Mouse (Mus musculus) heart, postnatal 10 days (tissue): Measurements from ENCODE around the gene Kcnh4. TPM values are rescaled to one million over a fixed set of nuclear protein-coding genes. Genes with fewer than 3 reads are reported as not detected.
A peak's percentile ranks its signal among the peaks of the same experiment; 100 is the strongest.

ENCODE experiments used
- DNase-seq, 2 experiments: peaks; one replicate each; pipeline ENCODE4 v3.0.0; 2021
- intact Hi-C: fragments of 180-260 bp; cut with DNase I; formaldehyde crosslinking; loops from one replicate; pipeline ENCODE4 v1.15.1; 2025
- total RNA-seq, 2 experiments: library from RNA; stranded (reverse); gene quantifications; 2 replicates each; pipeline ENCODE4 v1.2.3; 2021

Gene Kcnh4
- total RNA-seq, 2 experiments from 2014 or later, result not detected

GRCm38 (mm10) chr11:100735954-100736745 lies 23.6 kb downstream of the Kcnh4 start:
- no peak for DNase-seq

GRCm38 (mm10) chr11:100735134-100735865 lies 24.4 kb downstream of the Kcnh4 start:
- DNase-seq, result no peak
- intact Hi-C loops, result no loop called here

More at GRCm38 (mm10) chr11:100735954-100736745, 23.6 kb downstream of the Kcnh4 start:
- intact Hi-C loops, result loop anchor here (2.0 kb wide), 1 partner anchor 21 kb away; no protein-coding TSS in a partner anchor

GRCm38 (mm10) chr11:100730477-100731205 lies 29.1 kb downstream of the Kcnh4 start:
- DNase-seq, result no peak
- intact Hi-C loops, result no loop called here

GRCm38 (mm10) chr11:100729976-100730375 lies 29.8 kb downstream of the Kcnh4 start:
- intact Hi-C loops, result no loop called here

GRCm38 (mm10) chr11:100728601-100729000 lies 31.1 kb downstream of the Kcnh4 start:
- DNase-seq, result no peak
- intact Hi-C loops, result no loop called here

More at GRCm38 (mm10) chr11:100729976-100730375, 29.8 kb downstream of the Kcnh4 start:
- DNase-seq, result no peak

- intact Hi-C loops, result no loop called here
- no peak for DNase-seq
These were observed 32.5 kb downstream of the Kcnh4 start for GRCm38 (mm10) chr11:100727201-100727600.

- DNase-seq, result peak; percentile 51 to 58
- intact Hi-C loops, result no loop called here
These were observed 34.7 kb downstream of the Kcnh4 start for GRCm38 (mm10) chr11:100724919-100725512.

- intact Hi-C loops, result no loop called here
- DNase-seq, result peak in 1 of 2 experiments; percentile 38
These were observed 37.2 kb downstream of the Kcnh4 start for GRCm38 (mm10) chr11:100722493-100723028.

- peak; percentile 42 to 53 for DNase-seq
- intact Hi-C loops, result no loop called here
These were observed 37.8 kb downstream of the Kcnh4 start for GRCm38 (mm10) chr11:100721776-100722492.

GRCm38 (mm10) chr11:100721254-100721653 lies 38.5 kb downstream of the Kcnh4 start:
- intact Hi-C loops, result no loop called here
- DNase-seq, result no peak

GRCm38 (mm10) chr11:100720345-100720744 lies 39.4 kb downstream of the Kcnh4 start:
- intact Hi-C loops, result no loop called here
- peak; percentile 53 to 63 for DNase-seq

GRCm38 (mm10) chr11:100719893-100720292 lies 39.8 kb downstream of the Kcnh4 start:
- intact Hi-C loops, result loop anchor here (10.0 kb wide), 1 partner anchor 345 kb away; no protein-coding TSS in a partner anchor
- no peak for DNase-seq

GRCm38 (mm10) chr11:100719312-100719711 lies 40.4 kb downstream of the Kcnh4 start:
- intact Hi-C loops, result loop anchor here (10.0 kb wide), 1 partner anchor 345 kb away; no protein-coding TSS in a partner anchor
- DNase-seq, result no peak

- intact Hi-C loops, result loop anchor here (10.0 kb wide), 1 partner anchor 346 kb away; no protein-coding TSS in a partner anchor
- DNase-seq, result peak; percentile 44 to 58
These were observed 40.9 kb downstream of the Kcnh4 start for GRCm38 (mm10) chr11:100718866-100719265.

GRCm38 (mm10) chr11:100718462-100718861 lies 41.3 kb downstream of the Kcnh4 start:
- intact Hi-C loops, result loop anchor here (10.0 kb wide), 1 partner anchor 346 kb away; no protein-coding TSS in a partner anchor

GRCm38 (mm10) chr11:100716649-100717048 lies 43.1 kb downstream of the Kcnh4 start:
- intact Hi-C loops, result loop anchor here (10.0 kb wide), 1 partner anchor 348 kb away; no protein-coding TSS in a partner anchor
- no peak for DNase-seq

More at GRCm38 (mm10) chr11:100718462-100718861, 41.3 kb downstream of the Kcnh4 start:
- DNase-seq, result no peak

- intact Hi-C loops, result loop anchor here (1.0 to 10.0 kb wide), 4 partner anchors 22 to 350 kb away; no protein-coding TSS in a partner anchor
- DNase-seq, result no peak
These were observed 44.8 kb downstream of the Kcnh4 start for GRCm38 (mm10) chr11:100714948-100715347.

GRCm38 (mm10) chr11:100714534-100714915 lies 45.2 kb downstream of the Kcnh4 start:
- intact Hi-C loops, result loop anchor here (1.0 to 10.0 kb wide), 4 partner anchors 22 to 350 kb away; no protein-coding TSS in a partner anchor
- peak; percentile 89 to 91 for DNase-seq
